19 mouse cellular contexts compared by ENCODE assay signal in the genomic region with DNA sequence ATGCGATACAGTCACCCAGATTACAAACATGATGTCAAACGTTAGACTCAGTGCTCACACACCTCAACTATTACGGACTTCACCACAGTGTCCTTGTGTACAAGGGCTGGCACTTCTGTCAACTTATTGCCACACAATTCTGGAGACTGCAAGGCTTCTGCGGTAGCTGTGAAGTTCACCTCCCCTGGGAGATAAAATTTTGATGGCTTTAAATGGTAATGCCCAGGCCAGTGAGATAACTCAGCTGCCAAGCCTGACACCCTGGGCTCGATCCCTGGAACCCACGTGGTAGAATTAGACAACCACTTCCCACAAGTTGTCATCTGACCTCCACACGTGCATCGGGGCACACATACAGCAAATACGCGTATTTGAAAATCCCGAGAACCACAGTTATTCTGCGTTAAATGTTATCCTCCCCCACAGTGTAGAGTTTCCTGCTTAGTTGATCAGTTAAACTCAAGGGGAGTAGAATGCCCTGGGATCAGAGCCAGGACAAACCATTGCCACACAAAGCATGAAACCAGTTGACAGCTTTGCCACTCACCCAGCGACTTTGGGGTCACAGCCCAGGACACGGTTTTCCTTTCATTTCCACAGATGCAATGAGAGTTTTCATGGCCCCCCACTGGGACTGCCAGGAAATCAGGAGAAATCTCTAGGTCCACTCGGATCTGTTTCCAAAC. TPM values are rescaled to one million over a fixed set of nuclear protein-coding genes. Genes with fewer than 3 reads are reported as not detected.
DNase-seq lines count a peak whose midpoint lies in the region; ATAC-seq and TF ChIP-seq lines count a peak whose summit lies in the region.
"Had no signal": no experiment of that assay in that cellular context is flagged by ENCODE, and none has a peak within 500 bp of the region (broad histone marks: within the 10 kb centered on the region; RNA-seq: fewer than 3 reads in every experiment).

No protein-coding gene starts in this region.

- H3ac ChIP-seq in myocyte (ENCODE audit: control insufficient read depth, insufficient read length), result no peak overlapping the region

- peak overlapping the region; percentile 51 for H3K4me2 ChIP-seq in myocyte (ENCODE audit: low read depth)
- no peak overlapping the region for H3K4me2 ChIP-seq in neural tube, embryonic 15.5 days
- H3K4me2 ChIP-seq: forebrain, embryonic 15.5 days; heart, embryonic 13.5 days; hindbrain, embryonic 14.5 days; lung, embryonic 14.5 days; midbrain, embryonic 12.5 days had no signal

- no peaks in the 10 kb centered on the region for H3K79me2 ChIP-seq in myocyte (ENCODE audit: control insufficient read depth, insufficient read depth)

- DNase-seq in adrenal gland, adult 8-10 months, result peak; percentile 22
- no peak for DNase-seq in adrenal gland, adult 18-20 months (ENCODE audit: low spot score in 2 of 2)
- DNase-seq in left cerebral cortex, postnatal 4 days, result peak; percentile 13
- DNase-seq in left cerebral cortex, adult 9 months (ENCODE audit: low spot score in 2 of 2), result no peak
- DNase-seq in heart, postnatal 14 days, result peak; percentile 6 to 10
- no peak for DNase-seq in urinary bladder, postnatal 14 days (ENCODE audit: low spot score)
- DNase-seq: cerebellum, adult 11 months; kidney, adult 18-20 months; lung, embryonic 14.5 days; right cerebral cortex, postnatal 4 days had no signal

- ATAC-seq in neural tube, embryonic 15.5 days (ENCODE audit: low FRiP score), result no peak
- ATAC-seq: forebrain, embryonic 15.5 days had no signal

- H3K27me3 ChIP-seq in myocyte (ENCODE audit: control insufficient read depth, insufficient read depth, insufficient read length), result no peaks in the 10 kb centered on the region
- no peaks in the 10 kb centered on the region for H3K27me3 ChIP-seq in neural tube, embryonic 15.5 days (replicated peaks)
- H3K27me3 ChIP-seq: forebrain, embryonic 15.5 days; heart, embryonic 13.5 days; midbrain, embryonic 12.5 days had no signal

- TF ChIP-seq POLR2A in myocyte (IDR thresholded peaks at IDR 0.05; ENCODE audit: insufficient read length, low read depth), result no peak

- 79% methylated on average over 15 of the region's 15 CpGs for WGBS in neural tube, embryonic 15.5 days

- intact Hi-C loops in left cerebral cortex, postnatal 4 days (cut with DNase I), result no loop called here
- intact Hi-C loops in heart, postnatal 14 days (cut with DNase I), result no loop called here

- no peak overlapping the region for H3K4me3 ChIP-seq in myocyte
- no peak overlapping the region for H3K4me3 ChIP-seq in neural tube, embryonic 15.5 days (replicated peaks)
- H3K4me3 ChIP-seq: forebrain, embryonic 15.5 days; heart, embryonic 13.5 days; midbrain, embryonic 12.5 days had no signal

- H3K27ac ChIP-seq in neural tube, embryonic 15.5 days (replicated peaks), result no peak overlapping the region
- H3K27ac ChIP-seq: forebrain, embryonic 15.5 days; heart, embryonic 13.5 days; hindbrain, embryonic 14.5 days; midbrain, embryonic 12.5 days had no signal

- H3K4me1 ChIP-seq in neural tube, embryonic 15.5 days, result no peaks in the 10 kb centered on the region
- H3K4me1 ChIP-seq: forebrain, embryonic 15.5 days; midbrain, embryonic 12.5 days had no signal

- H3K36me3 ChIP-seq in myocyte (ENCODE audit: control insufficient read depth, insufficient read depth), result no peaks in the 10 kb centered on the region
- H3K36me3 ChIP-seq in neural tube, embryonic 15.5 days, result no peaks in the 10 kb centered on the region
- H3K36me3 ChIP-seq: forebrain, embryonic 15.5 days; heart, embryonic 13.5 days; midbrain, embryonic 12.5 days had no signal

- H3K9me3 ChIP-seq in neural tube, embryonic 15.5 days (replicated peaks), result no peaks in the 10 kb centered on the region
- H3K9me3 ChIP-seq: forebrain, embryonic 15.5 days; heart, embryonic 13.5 days; midbrain, embryonic 12.5 days had no signal

- H3K9ac ChIP-seq in neural tube, embryonic 15.5 days (replicated peaks), result no peak overlapping the region
- H3K9ac ChIP-seq: forebrain, embryonic 15.5 days; heart, embryonic 13.5 days; hindbrain, embryonic 14.5 days; lung, embryonic 14.5 days; midbrain, embryonic 12.5 days had no signal

TF ChIP-seq in myocyte, 11 proteins besides CTCF, POLR2A, EP300 and RAD21:
- TF ChIP-seq MYOD1 (IDR thresholded peaks at IDR 0.05; ENCODE audit: control insufficient read depth in 1 of 3, insufficient read length in 2 of 3, low read depth in 2 of 3) (no peak), POLR2AphosphoS2 (IDR thresholded peaks at IDR 0.05; ENCODE audit: insufficient read length, low read depth) (no peak), E2F4 (IDR thresholded peaks at IDR 0.05; ENCODE audit: insufficient read depth) (no peak), TCF3 (IDR thresholded peaks at IDR 0.05; ENCODE audit: insufficient read length, low read depth) (no peak), SRF (IDR thresholded peaks at IDR 0.05; ENCODE audit: control insufficient read depth, insufficient read length, low read depth) (no peak), MYOG (IDR thresholded peaks at IDR 0.05; ENCODE audit: control insufficient read depth in 1 of 3, insufficient read depth in 1 of 3, insufficient read length in 2 of 3, low read depth in 2 of 3) (no peak), REST (IDR thresholded peaks at IDR 0.05; ENCODE audit: insufficient read depth, insufficient read length) (no peak), USF1 (IDR thresholded peaks at IDR 0.05; ENCODE audit: low read depth) (no peak), TCF12 (IDR thresholded peaks at IDR 0.05; ENCODE audit: insufficient read depth, poor library complexity, severe bottlenecking) (no peak), MAX (IDR thresholded peaks at IDR 0.05; ENCODE audit: low read depth) (no peak), CEBPB (IDR thresholded peaks at IDR 0.05; ENCODE audit: insufficient read depth, poor library complexity, severe bottlenecking) (no peak)

RNA-seq across cellular contexts. Expression of gene Pzp, which starts 31.7 kb away (rescaled TPM):
- 1 to 10 TPM in 1 of 4 experiments, under 1 TPM in 2, not detected in 1; 0.14 to 1.8 (median 0.73) TPM for total RNA-seq in adrenal gland, adult 8-10 months (2022)
- total RNA-seq in adrenal gland, adult 18-20 months (2021), result under 1 TPM in 1 of 2 experiments, not detected in 1; 0.80 TPM
- under 1 TPM; 0.12 TPM for total RNA-seq in left cerebral cortex, postnatal 4 days (2021)
- total RNA-seq in heart, postnatal 14 days (2021), result 1 to 10 TPM in 1 of 2 experiments, under 1 TPM in 1; 1.00 to 1.1 TPM
- polyA plus RNA-seq in myocyte (2012; fragmentation: generic; extraction: Trizol), result not detected
- polyA plus RNA-seq in neural tube, embryonic 15.5 days (2015; fragmentation: Nextera tagmentation; extraction: Ambion mirVana), result 0.09 and 0.47 TPM in 2 replicates
- total RNA-seq: left cerebral cortex, postnatal 36 days had no signal
- polyA plus RNA-seq: cortical plate, adult 2 months; forebrain, embryonic 15.5 days; midbrain, embryonic 12.5 days; thymus, postnatal 0 days had no signal

RNA-seq across cellular contexts. Expression of gene Fkbp4, which starts 56.3 kb away (rescaled TPM):
- 100 to 1,000 TPM; 186 to 394 (median 267) TPM for total RNA-seq in adrenal gland, adult 8-10 months (2022)
- 100 to 1,000 TPM; 297 to 351 TPM for total RNA-seq in adrenal gland, adult 18-20 months (2021)
- 100 to 1,000 TPM; 176 to 180 TPM for total RNA-seq in left cerebral cortex, postnatal 4 days (2021)
- 100 to 1,000 TPM; 259 to 278 TPM for total RNA-seq in heart, postnatal 14 days (2021)
- polyA plus RNA-seq in myocyte (2012; fragmentation: generic; extraction: Trizol), result 224 TPM
- polyA plus RNA-seq in neural tube, embryonic 15.5 days (2015; fragmentation: Nextera tagmentation; extraction: Ambion mirVana), result 319 and 377 TPM in 2 replicates

Comparison
In these comparisons a context has a peak if more than half of its experiments do, and no peak if none do; other contexts are left out.
1. DNase-seq: peak in adrenal gland, adult 8-10 months (single experiment), left cerebral cortex, postnatal 4 days (single experiment) and heart, postnatal 14 days (2 of 2); none in adrenal gland, adult 18-20 months (0 of 2), left cerebral cortex, adult 9 months (0 of 2) and urinary bladder, postnatal 14 days (single experiment).